Mouse (Mus musculus) gastrocnemius, adult 8-10 months (tissue): ENCODE measurements around the gene Gm10142. TPM values are rescaled to one million over a fixed set of nuclear protein-coding genes. Genes with fewer than 3 reads are reported as not detected.
"Not testable (repeated sequence)": the region's sequence is repeated elsewhere in the genome, so short reads cannot be mapped to it uniquely, and the experiment has no call there.

ENCODE experiments used
- DNase-seq, 2 experiments: peaks; one replicate each; pipeline ENCODE4 v3.0.0; 2022; ENCODE audit warnings: low spot score in 2 of 2
- total RNA-seq, 4 experiments: library from RNA; stranded (reverse); gene quantifications; 2 replicates each; pipeline ENCODE4 v1.2.4; 2022

Gm10142 gene
- total RNA-seq, result not detected

- no peak for DNase-seq
Observed at GRCm38 (mm10) chr10:77715507-77715906, at the start of gene Gm10142. TSS of gene Gm10142 (plus strand) at chr10:77715807.

- DNase-seq, result no peak
Observed at GRCm38 (mm10) chr10:77666342-77666741, 49.3 kb upstream of the Gm10142 start.

GRCm38 (mm10) chr10:77667402-77667801, 48.2 kb upstream of the Gm10142 start:
- no peak for DNase-seq

GRCm38 (mm10) chr10:77670710-77671109, 44.9 kb upstream of the Gm10142 start:
- no peak for DNase-seq

GRCm38 (mm10) chr10:77671519-77671918, 44.1 kb upstream of the Gm10142 start:
- no peak for DNase-seq

- no peak for DNase-seq
Observed at GRCm38 (mm10) chr10:77673765-77674164, 41.8 kb upstream of the Gm10142 start.

GRCm38 (mm10) chr10:77677562-77677961, 38.0 kb upstream of the Gm10142 start:
- no peak for DNase-seq

- no peak for DNase-seq
Observed at GRCm38 (mm10) chr10:77682994-77683393, 32.6 kb upstream of the Gm10142 start.

GRCm38 (mm10) chr10:77684181-77684580, 31.4 kb upstream of the Gm10142 start:
- no peak for DNase-seq

- DNase-seq, result no peak
Observed at GRCm38 (mm10) chr10:77685895-77686664, 29.5 kb upstream of the Gm10142 start, which contains the start of gene Tspear. TSS of gene Tspear (plus strand) at chr10:77686569.

- DNase-seq, result no peak
Observed at GRCm38 (mm10) chr10:77687021-77687420, 28.6 kb upstream of the Gm10142 start.

- not testable (repeated sequence) for DNase-seq
Observed at GRCm38 (mm10) chr10:77690356-77690807, 25.2 kb upstream of the Gm10142 start, which contains the start of gene Gm19402. TSS of gene Gm19402 (minus strand) at chr10:77690757.

GRCm38 (mm10) chr10:77697133-77697532, 18.5 kb upstream of the Gm10142 start, which contains the start of gene Gm9508:
TSS of gene Gm9508 (minus strand) at chr10:77697233.
- no peak for DNase-seq

GRCm38 (mm10) chr10:77706326-77706725, 9.3 kb upstream of the Gm10142 start, which contains the start of gene Gm10272:
TSS of gene Gm10272 (plus strand) at chr10:77706626.
- no peak for DNase-seq

GRCm38 (mm10) chr10:77709831-77710230, 5.8 kb upstream of the Gm10142 start:
- DNase-seq, result no peak

- DNase-seq, result not testable (repeated sequence)
Observed at GRCm38 (mm10) chr10:77711157-77711556, 4.5 kb upstream of the Gm10142 start, which contains the start of gene Gm10024. TSS of gene Gm10024 (plus strand) at chr10:77711457.

- no peak for DNase-seq
Observed at GRCm38 (mm10) chr10:77713734-77714133, 1.9 kb upstream of the Gm10142 start.

GRCm38 (mm10) chr10:77720299-77720698, 4.7 kb downstream of the Gm10142 start, which contains the start of gene Krtap12-1:
TSS of gene Krtap12-1 (plus strand) at chr10:77720599.
- not testable (repeated sequence) for DNase-seq

GRCm38 (mm10) chr10:77724855-77725254, 9.2 kb downstream of the Gm10142 start:
- no peak for DNase-seq

- DNase-seq, result no peak
Observed at GRCm38 (mm10) chr10:77726186-77726585, 10.6 kb downstream of the Gm10142 start, which contains the start of gene Gm10100. TSS of gene Gm10100 (plus strand) at chr10:77726486.

GRCm38 (mm10) chr10:77728280-77728679, 12.7 kb downstream of the Gm10142 start:
- no peak for DNase-seq

- no peak for DNase-seq
Observed at GRCm38 (mm10) chr10:77729241-77729640, 13.6 kb downstream of the Gm10142 start.

GRCm38 (mm10) chr10:77735928-77736327, 20.3 kb downstream of the Gm10142 start:
- no peak for DNase-seq
